Mouse (Mus musculus): Measurements from ENCODE around the gene Src. TPM values are rescaled to one million over a fixed set of nuclear protein-coding genes. Genes with fewer than 3 reads are reported as not detected.

The Src gene
- polyA plus RNA-seq, 1 experiment from 2014 or later = 18.5 TPM

DNA sequence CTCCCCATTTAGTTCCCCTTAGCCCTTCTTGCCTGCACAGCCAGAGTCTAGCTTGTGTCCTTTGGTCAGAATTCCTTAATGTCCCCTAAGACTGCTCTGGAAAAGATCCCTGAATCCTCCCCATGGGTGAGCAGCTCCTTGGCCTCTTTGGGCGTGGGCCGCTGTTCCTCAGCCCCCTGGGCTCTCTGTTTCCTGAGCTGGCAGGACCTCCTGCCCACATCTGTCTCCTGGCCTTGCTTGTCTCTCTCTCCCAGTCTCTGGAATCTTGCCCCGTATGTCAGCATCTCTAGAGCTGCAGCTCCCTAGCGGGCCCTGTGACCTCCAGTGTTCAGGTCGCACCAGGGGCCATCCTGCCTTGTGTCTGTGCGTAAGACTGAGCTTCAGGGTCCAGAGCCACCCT lies 101.2 kb downstream of the Src start:
- H3K27ac ChIP-seq = no peak overlapping the region
- no peaks in the 10 kb centered on the region for H3K9me3 ChIP-seq
- H3K4me3 ChIP-seq = no peak overlapping the region
- H3K4me1 ChIP-seq = peaks cover 7% of the 10 kb centered on the region
- H3K9ac ChIP-seq = no peak overlapping the region
- 70% methylated on average over 6 of the region's 6 CpGs for WGBS
- H3K4me2 ChIP-seq = no peak overlapping the region
- ATAC-seq (ENCODE audit: insufficient number of reproducible peaks, low FRiP score, low TSS enrichment, low read depth) = no peak
- H3K36me3 ChIP-seq = no peaks in the 10 kb centered on the region
- no peaks in the 10 kb centered on the region for H3K27me3 ChIP-seq

DNA sequence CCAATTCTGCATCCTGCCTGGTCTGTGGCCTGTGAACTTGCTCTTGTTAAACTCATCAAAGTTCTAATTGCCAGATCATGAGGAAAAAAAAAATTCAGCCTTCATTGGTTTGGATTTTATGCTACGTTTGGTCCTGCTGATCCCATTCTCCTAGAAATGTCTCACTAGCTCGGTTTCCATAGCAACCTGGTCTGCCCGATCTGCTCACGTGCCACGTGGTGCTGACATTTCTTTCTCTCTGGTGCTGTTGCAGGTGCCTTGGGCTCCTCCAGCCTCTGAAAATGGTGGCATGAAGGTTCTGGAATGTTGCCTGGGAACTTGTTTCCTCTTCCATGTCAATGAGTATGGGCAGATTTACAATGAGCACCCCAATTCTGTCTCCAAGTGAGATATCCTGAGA lies 102.3 kb downstream of the Src start:
- 32% methylated on average over 5 of the region's 5 CpGs for WGBS
- H3K36me3 ChIP-seq = no peaks in the 10 kb centered on the region
- H3K9ac ChIP-seq = no peak overlapping the region
- no peaks in the 10 kb centered on the region for H3K27me3 ChIP-seq
- ATAC-seq (ENCODE audit: insufficient number of reproducible peaks, low FRiP score, low TSS enrichment, low read depth) = no peak
- H3K9me3 ChIP-seq = no peaks in the 10 kb centered on the region
- no peak overlapping the region for H3K4me3 ChIP-seq
- peaks cover 6% of the 10 kb centered on the region; the same call in 1 of the 2 replicates for H3K4me1 ChIP-seq
- H3K27ac ChIP-seq = no peak overlapping the region
- H3K4me2 ChIP-seq = no peak overlapping the region

Other genes starting within 250 kb of the Src start
- 17.3 and 18.0 TPM in 2 replicates for gene Rbl1, start 213.9 kb upstream of the Src start, polyA plus RNA-seq (2015; fragmentation: Nextera tagmentation; extraction: Ambion mirVana)
- 342 and 349 TPM in 2 replicates for gene Rpn2, start 139.4 kb upstream of the Src start, polyA plus RNA-seq (2015; fragmentation: Nextera tagmentation; extraction: Ambion mirVana)
- gene Mroh8, start 138.9 kb upstream of the Src start, polyA plus RNA-seq (2015; fragmentation: Nextera tagmentation; extraction: Ambion mirVana) = 0.36 and 1.0 TPM in 2 replicates
- not detected in 2 replicates for gene Ghrh, start 70.9 kb upstream of the Src start, polyA plus RNA-seq (2015; fragmentation: Nextera tagmentation; extraction: Ambion mirVana)
- gene Manbal, start 50.9 kb upstream of the Src start, polyA plus RNA-seq (2015; fragmentation: Nextera tagmentation; extraction: Ambion mirVana) = 87.6 and 87.9 TPM in 2 replicates
- 233 and 285 TPM in 2 replicates for gene Nnat, start 141.6 kb downstream of the Src start, polyA plus RNA-seq (2015; fragmentation: Nextera tagmentation; extraction: Ambion mirVana)
- 54.3 and 54.5 TPM in 2 replicates for gene Blcap, start 152.8 kb downstream of the Src start, polyA plus RNA-seq (2015; fragmentation: Nextera tagmentation; extraction: Ambion mirVana)

Measured in limb, embryonic 15.5 days (tissue).